Mouse (Mus musculus): ENCODE measurements around the gene Sapcd1.

The Sapcd1 gene

GRCm38 (mm10) chr17:35027277-35028068 is at the start of gene Sapcd1:
Gene Sapcd1, minus strand, starts transcription at chr17:35028016.
- no peak for DNase-seq (ENCODE audit: low spot score)

- no peak for DNase-seq (ENCODE audit: low spot score)
Measured at GRCm38 (mm10) chr17:35077285-35077684, 49.5 kb upstream of the Sapcd1 start.

- DNase-seq (ENCODE audit: low spot score), result no peak
Measured at GRCm38 (mm10) chr17:35076507-35077176, 48.8 kb upstream of the Sapcd1 start, which contains the start of gene Ly6g6e. Gene Ly6g6e, plus strand, starts transcription at chr17:35076902.

GRCm38 (mm10) chr17:35074097-35074496 is 46.3 kb upstream of the Sapcd1 start:
- no peak for DNase-seq (ENCODE audit: low spot score)

GRCm38 (mm10) chr17:35071454-35071853 is 43.6 kb upstream of the Sapcd1 start:
- DNase-seq (ENCODE audit: low spot score), result no peak

- DNase-seq (ENCODE audit: low spot score), result no peak
Measured at GRCm38 (mm10) chr17:35070556-35071229, 42.9 kb upstream of the Sapcd1 start.

- DNase-seq (ENCODE audit: low spot score), result no peak
Measured at GRCm38 (mm10) chr17:35068213-35068914, 40.5 kb upstream of the Sapcd1 start.

GRCm38 (mm10) chr17:35066084-35066483 is 38.3 kb upstream of the Sapcd1 start, which contains the start of gene Mpig6b:
Gene Mpig6b, minus strand, starts transcription at chr17:35066184.
- DNase-seq (ENCODE audit: low spot score), result no peak

GRCm38 (mm10) chr17:35064951-35065947 is 37.4 kb upstream of the Sapcd1 start, which contains the start of gene Ly6g6c:
Gene Ly6g6c, plus strand, starts transcription at chr17:35065388.
- DNase-seq (ENCODE audit: low spot score), result no peak

- no peak for DNase-seq (ENCODE audit: low spot score)
Measured at GRCm38 (mm10) chr17:35064378-35064877, 36.6 kb upstream of the Sapcd1 start.

GRCm38 (mm10) chr17:35063466-35063865 is 35.6 kb upstream of the Sapcd1 start:
- no peak for DNase-seq (ENCODE audit: low spot score)

GRCm38 (mm10) chr17:35061299-35061698 is 33.5 kb upstream of the Sapcd1 start:
- DNase-seq (ENCODE audit: low spot score), result no peak

- no peak for DNase-seq (ENCODE audit: low spot score)
Measured at GRCm38 (mm10) chr17:35060737-35061297, 33.0 kb upstream of the Sapcd1 start.

GRCm38 (mm10) chr17:35060071-35060470 is 32.3 kb upstream of the Sapcd1 start:
- DNase-seq (ENCODE audit: low spot score), result no peak

GRCm38 (mm10) chr17:35058911-35059892 is 31.4 kb upstream of the Sapcd1 start, which contains the start of gene Ddah2:
Gene Ddah2, plus strand, starts transcription at chr17:35059035.
- DNase-seq (ENCODE audit: low spot score), result no peak

GRCm38 (mm10) chr17:35058316-35058715 is 30.5 kb upstream of the Sapcd1 start:
- no peak for DNase-seq (ENCODE audit: low spot score)

- DNase-seq (ENCODE audit: low spot score), result no peak
Measured at GRCm38 (mm10) chr17:35057090-35057489, 29.3 kb upstream of the Sapcd1 start.

- no peak for DNase-seq (ENCODE audit: low spot score)
Measured at GRCm38 (mm10) chr17:35055691-35056495, 28.1 kb upstream of the Sapcd1 start.
